Mouse (Mus musculus) heart, postnatal 10 days (tissue): ENCODE measurements around the gene Zfyve21. TPM values are rescaled to one million over a fixed set of nuclear protein-coding genes. Genes with fewer than 3 reads are reported as not detected.

ENCODE experiments used
- total RNA-seq, 2 experiments: library from RNA; stranded (reverse); gene quantifications; 2 replicates each; pipeline ENCODE4 v1.2.3; 2021

The Zfyve21 gene
- total RNA-seq, 2 experiments from 2014 or later = 44.5 to 53.2 TPM

Other genes with a start within 250 kb of the Zfyve21 start
- 10 to 100 TPM; 71.0 to 71.7 TPM for gene Mark3, start 239.6 kb upstream of the Zfyve21 start, total RNA-seq
- 100 to 1,000 TPM; 127 to 140 TPM for gene Ckb, start 141.8 kb upstream of the Zfyve21 start, total RNA-seq
- 1 to 10 TPM; 6.4 to 8.3 TPM for gene Trmt61a, start 136.1 kb upstream of the Zfyve21 start, total RNA-seq
- 10 to 100 TPM; 29.1 to 32.7 TPM for gene Bag5, start 100.9 kb upstream of the Zfyve21 start, total RNA-seq
- 10 to 100 TPM; 39.6 to 41.5 TPM for gene Apopt1, start 100.9 kb upstream of the Zfyve21 start, total RNA-seq
- gene Klc1, start 55.3 kb upstream of the Zfyve21 start, total RNA-seq = 100 to 1,000 TPM; 151 to 166 TPM
- gene Xrcc3, start 297 bp upstream of the Zfyve21 start, total RNA-seq = 1 to 10 TPM; 3.5 to 4.0 TPM
- gene Ppp1r13b, start 93.9 kb downstream of the Zfyve21 start, total RNA-seq = 10 to 100 TPM; 23.4 to 26.8 TPM
- 1,000 to 10,000 TPM; 1,429 to 1,432 TPM for gene Atp5mpl, start 152.8 kb downstream of the Zfyve21 start, total RNA-seq
- under 1 TPM; 0.15 to 0.26 TPM for gene Tdrd9, start 157.4 kb downstream of the Zfyve21 start, total RNA-seq
- under 1 TPM; 0.26 to 0.64 TPM for gene Rd3l, start 167.1 kb downstream of the Zfyve21 start, total RNA-seq